Mouse (Mus musculus) myocyte (in vitro differentiated cells): ENCODE data around the gene Gins3.

Experiments used
- MYOD1 ChIP-seq, 3 experiments: IDR thresholded peaks; one replicate each; pipeline ENCODE4 v1.6.1; 2011; ENCODE audit warnings: control low read depth in 2 of 3, low read depth in 2 of 3, mild to moderate bottlenecking in 2 of 3, moderate library complexity in 1 of 3; ENCODE audit not compliant: insufficient read length in 2 of 3, control insufficient read depth in 1 of 3
- MYOG ChIP-seq, 3 experiments: IDR thresholded peaks; one replicate each; pipeline ENCODE4 v1.6.1; 2011; ENCODE audit warnings: control low read depth in 2 of 3, low read depth in 2 of 3, mild to moderate bottlenecking in 2 of 3; ENCODE audit not compliant: insufficient read length in 2 of 3, control insufficient read depth in 1 of 3, insufficient read depth in 1 of 3
- POLR2A ChIP-seq: IDR thresholded peaks from one replicate; pipeline ENCODE4 v1.6.1; 2011; ENCODE audit warnings: low read depth, mild to moderate bottlenecking, control low read depth, moderate library complexity; ENCODE audit not compliant: insufficient read length
- USF1 ChIP-seq: IDR thresholded peaks from one replicate; pipeline ENCODE4 v1.6.1; 2011; ENCODE audit warnings: low read depth, mild to moderate bottlenecking, control low read depth, moderate library complexity

DNA sequence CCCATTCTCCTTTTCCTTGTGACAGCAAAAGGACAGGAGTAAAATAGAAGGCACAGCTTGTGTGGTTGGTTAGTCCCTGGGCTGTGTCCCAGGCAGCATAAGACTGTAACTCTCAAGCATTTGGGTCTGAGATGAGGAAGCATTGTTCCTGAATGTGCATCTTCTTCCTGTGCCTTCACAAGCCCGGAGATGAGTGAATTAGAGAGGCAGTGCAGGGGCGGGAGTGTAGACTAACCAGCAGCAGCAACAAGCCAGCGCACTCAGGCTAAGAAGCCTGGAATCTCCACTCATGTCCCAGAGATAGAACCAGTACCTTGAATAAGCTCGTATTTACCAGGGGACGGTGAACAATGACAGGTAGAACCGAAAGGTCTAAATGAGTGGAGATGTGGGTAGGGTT is 28.3 kb downstream of the Gins3 start:
- no peak for TF ChIP-seq POLR2A
- TF ChIP-seq MYOG (IDR thresholded peaks at IDR 0.05; ENCODE audit: control insufficient read depth in 1 of 3, insufficient read depth in 1 of 3, insufficient read length in 2 of 3, low read depth in 2 of 3) = no peak
- TF ChIP-seq USF1 = no peak
- no peak for TF ChIP-seq MYOD1 (IDR thresholded peaks at IDR 0.05; ENCODE audit: control insufficient read depth in 1 of 3, insufficient read length in 2 of 3, low read depth in 2 of 3)
